Mouse (Mus musculus) CH12.LX (cell line): ENCODE measurements around the gene Ncln. TPM values are rescaled to one million over a fixed set of nuclear protein-coding genes. Genes with fewer than 3 reads are reported as not detected.

Experiments
- DNase-seq: peaks from one replicate; pipeline ENCODE4 v3.0.0-alpha.2; 2013; ENCODE audit errors: extremely low read depth
- H3K27ac ChIP-seq: 2 replicates; pipeline ENCODE4 v1.5.1; 2012; ENCODE audit warnings: low read depth, mild to moderate bottlenecking, control low read depth, moderate library complexity; ENCODE audit not compliant: insufficient read depth
- H3K27me3 ChIP-seq: replicated peaks from 2 replicates; pipeline ENCODE3; 2012; ENCODE audit warnings: inconsistent platforms
- H3K36me3 ChIP-seq, 2 experiments: replicated peaks in 1 of 2; 2 replicates each; pipeline versions ENCODE3 to v1.6.1; 2012; ENCODE audit warnings: inconsistent platforms in 1 of 2, low read length in 1 of 2, mild to moderate bottlenecking in 1 of 2, mixed read lengths in 1 of 2, moderate library complexity in 1 of 2; ENCODE audit not compliant: control insufficient read depth in 1 of 2, insufficient read depth in 1 of 2
- H3K4me1 ChIP-seq, 2 experiments: 2 replicates each; pipeline ENCODE4 v1.6.1; 2012; ENCODE audit warnings: inconsistent platforms in 1 of 2, moderate library complexity in 1 of 2; ENCODE audit not compliant: insufficient read depth in 2 of 2, control insufficient read depth in 1 of 2
- H3K4me2 ChIP-seq: 2 replicates; pipeline ENCODE4 v1.6.1; 2012; ENCODE audit warnings: low read depth, mild to moderate bottlenecking, control low read depth; ENCODE audit not compliant: poor library complexity, insufficient read depth, severe bottlenecking
- H3K4me3 ChIP-seq, 3 experiments: fragments of 150-350 bp in 1 of 3; sonication (generic) in 1 of 3; replicated peaks in 1 of 3; 2 replicates each; pipeline versions ENCODE3 to v1.5.1; 2011 to 2012; ENCODE audit warnings: low read depth in 2 of 3, low read length in 2 of 3, mild to moderate bottlenecking in 2 of 3, moderate library complexity in 2 of 3, control low read depth in 1 of 3, improper control_type of control experiment in 1 of 3, inconsistent platforms in 1 of 3, mixed read lengths in 1 of 3; ENCODE audit not compliant: poor library complexity in 1 of 3
- H3K79me2 ChIP-seq: replicated peaks from 2 replicates; pipeline ENCODE4 v1.6.1; 2012; ENCODE audit warnings: mild to moderate bottlenecking, moderate library complexity; ENCODE audit not compliant: control insufficient read depth, poor library complexity, insufficient read depth, severe bottlenecking; ENCODE audit errors: extremely low read depth
- H3K9ac ChIP-seq: 2 replicates; pipeline ENCODE4 v1.6.1; 2012; ENCODE audit warnings: low read depth, mild to moderate bottlenecking, control low read depth, moderate library complexity; ENCODE audit not compliant: insufficient read depth
- H3K9me3 ChIP-seq: replicated peaks from 2 replicates; pipeline ENCODE3; 2012; ENCODE audit warnings: low read length, inconsistent platforms, mixed read lengths
- CHD1 ChIP-seq: IDR thresholded peaks from 2 replicates; pipeline ENCODE4 v1.6.1; 2012; ENCODE audit warnings: low read depth, low read length, improper control_type of control experiment, inconsistent platforms
- EP300 ChIP-seq: IDR thresholded peaks from 2 replicates; pipeline ENCODE4 v1.6.1; 2011; ENCODE audit warnings: low read length, improper control_type of control experiment
- ETS1 ChIP-seq: conservative IDR thresholded peaks from 2 replicates; pipeline ENCODE4 v1.6.1; 2012; ENCODE audit warnings: low read depth, mild to moderate bottlenecking, inconsistent platforms, low read length, improper control_type of control experiment, moderate library complexity
- GABPA ChIP-seq: IDR thresholded peaks from 2 replicates; pipeline ENCODE4 v1.6.1; 2012; ENCODE audit warnings: low read depth, low read length, improper control_type of control experiment, inconsistent platforms; ENCODE audit not compliant: insufficient replicate concordance
- HCFC1 ChIP-seq: IDR thresholded peaks from 2 replicates; pipeline ENCODE4 v1.6.1; 2012; ENCODE audit warnings: low read depth, mild to moderate bottlenecking, inconsistent platforms, low read length, improper control_type of control experiment
- IRF4 ChIP-seq: IDR thresholded peaks from 2 replicates; pipeline ENCODE4 v1.6.1; 2014; ENCODE audit warnings: low read depth, mild to moderate bottlenecking, inconsistent platforms, low read length, improper control_type of control experiment
- JUN ChIP-seq: IDR thresholded peaks from 2 replicates; pipeline ENCODE4 v1.6.1; 2011; ENCODE audit warnings: low read depth, mild to moderate bottlenecking, low read length, improper control_type of control experiment, moderate library complexity; ENCODE audit not compliant: insufficient read depth
- KAT2A ChIP-seq: IDR thresholded peaks from 2 replicates; pipeline ENCODE4 v1.6.1; 2012; ENCODE audit warnings: low read length, improper control_type of control experiment, inconsistent platforms; ENCODE audit not compliant: insufficient replicate concordance
- MAX ChIP-seq: IDR thresholded peaks from 2 replicates; pipeline ENCODE4 v1.6.1; 2011; ENCODE audit warnings: low read length, improper control_type of control experiment
- MEF2A ChIP-seq: IDR thresholded peaks from 2 replicates; pipeline ENCODE4 v1.6.1; 2014; ENCODE audit warnings: low read depth, mild to moderate bottlenecking, inconsistent platforms, low read length, improper control_type of control experiment, borderline replicate concordance
- MYC ChIP-seq: IDR thresholded peaks from 2 replicates; pipeline ENCODE4 v1.6.1; 2011; ENCODE audit warnings: low read depth, mild to moderate bottlenecking, improper control_type of control experiment, low read length
- NELFE ChIP-seq: IDR thresholded peaks from 2 replicates; pipeline ENCODE4 v1.6.1; 2011; ENCODE audit warnings: low read depth, low read length, improper control_type of control experiment
- PAX5 ChIP-seq: IDR thresholded peaks from 2 replicates; pipeline ENCODE4 v1.6.1; 2012; ENCODE audit warnings: low read length, inconsistent platforms, mixed read lengths
- RAD21 ChIP-seq: IDR thresholded peaks from 2 replicates; pipeline ENCODE4 v1.6.1; 2011; ENCODE audit warnings: low read depth, mild to moderate bottlenecking, low read length, improper control_type of control experiment, moderate library complexity
- SMC3 ChIP-seq: IDR thresholded peaks from 2 replicates; pipeline ENCODE4 v1.6.1; 2011; ENCODE audit warnings: low read depth, low read length, improper control_type of control experiment
- TBP ChIP-seq: conservative IDR thresholded peaks from 2 replicates; pipeline ENCODE4 v1.6.1; 2011; ENCODE audit warnings: low read depth, low read length, improper control_type of control experiment
- ZKSCAN1 ChIP-seq: IDR thresholded peaks from 2 replicates; pipeline ENCODE4 v1.6.1; 2012; ENCODE audit warnings: low read depth, inconsistent platforms, low read length, improper control_type of control experiment, borderline replicate concordance
- dilution Hi-C: fragments of 300-500 bp; cut with MboI; formaldehyde crosslinking; loops from 2 replicates; pipeline ENCODE4 v1.14.3; 2020; ENCODE audit warnings: low sequenced_read_pairs; ENCODE audit not compliant: extremely low pct_unique_long_range_greater_than_20kb, extremely low pct_ligation_motif_present
- in situ Hi-C: fragments of 300-500 bp; cut with MboI; formaldehyde crosslinking; loops from 3 replicates; pipeline ENCODE4 v1.14.3; 2019; ENCODE audit warnings: low sequenced_read_pairs, low pct_ligation_motif_present, low pct_unique_long_range_greater_than_20kb, mixed read lengths
- polyA plus RNA-seq: library from polyadenylated mRNA; unstranded; fragments of >175 nt; gene quantifications from 2 replicates; pipeline ENCODE4 v1.2.1, GENCODE M21; 2012; ENCODE audit warnings: low read depth; ENCODE audit not compliant: insufficient read length
- total RNA-seq, 2 experiments: library from RNA; depleted of rRNA; stranded (reverse); fragments of 300-350 nt in 1 of 2; fragments of >200 nt in 1 of 2; gene quantifications; 2 replicates each; pipeline ENCODE4 v1.2.3; 2012 to 2014

Ncln gene
- total and polyA plus RNA-seq, 3 experiments = 41.5 to 99.5 (median 89.5) TPM

DNA sequence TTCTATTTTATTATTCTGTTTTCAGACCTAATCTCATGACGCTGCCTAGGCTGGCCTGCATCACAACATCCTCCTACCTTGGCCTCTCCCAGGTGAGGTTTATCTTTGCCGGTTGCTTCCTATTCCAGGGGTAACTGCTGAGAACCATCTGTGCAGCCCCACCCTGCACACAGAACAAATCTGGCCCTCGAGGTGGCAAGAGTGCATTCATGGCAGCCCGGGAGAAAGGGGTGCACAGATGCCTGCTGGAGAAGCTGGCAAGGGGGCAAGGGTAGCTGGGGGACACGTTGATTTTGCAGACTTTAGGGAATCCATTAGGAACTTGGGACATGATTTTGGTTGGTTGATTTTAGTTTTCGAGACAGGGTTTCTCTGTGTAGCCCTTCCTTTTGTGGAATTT, 37.9 kb downstream of the Ncln start:
- TF ChIP-seq MYC (no peak), MAX (no peak), MEF2A (no peak), RAD21 (no peak), NELFE (no peak), ETS1 (no peak), JUN (no peak)

DNA sequence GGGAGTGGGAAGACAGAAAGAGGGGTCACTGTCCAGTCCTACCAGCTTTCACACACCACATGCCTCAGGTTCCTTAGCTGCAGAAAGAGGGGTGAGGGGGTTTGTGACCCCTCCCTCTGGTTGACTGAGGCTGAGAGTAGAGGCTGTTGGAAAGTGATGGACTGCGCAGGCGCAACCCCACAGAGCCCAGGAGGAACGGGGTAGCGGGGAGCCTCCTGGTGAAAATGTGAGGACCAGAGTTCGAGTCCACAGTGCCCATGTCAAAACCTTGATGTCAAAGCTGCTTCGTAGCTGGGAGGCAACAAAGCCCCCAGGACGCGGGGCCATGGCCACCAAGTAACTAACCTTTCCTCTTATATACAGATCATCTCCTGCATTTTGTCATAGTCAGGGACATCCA, 38.6 kb downstream of the Ncln start:
- no peak overlapping the region for H3K27ac ChIP-seq
- dilution Hi-C loops = no loop called here
- H3K9ac ChIP-seq = no peak overlapping the region
- H3K9me3 ChIP-seq = no peaks in the 10 kb centered on the region
- H3K4me3 ChIP-seq = no peak overlapping the region
- H3K27me3 ChIP-seq = peaks cover 91% of the 10 kb centered on the region
- DNase-seq = no peak
- TF ChIP-seq TBP = no peak
- TF ChIP-seq EP300 = no peak
- no peak for TF ChIP-seq IRF4
- no peak for TF ChIP-seq GABPA
- TF ChIP-seq JUN = no peak
- no peak for TF ChIP-seq CHD1
- no peak for TF ChIP-seq ZKSCAN1
- TF ChIP-seq KAT2A = no peak
- no peak for TF ChIP-seq MYC
- TF ChIP-seq HCFC1 = no peak
- no peak for TF ChIP-seq NELFE
- TF ChIP-seq PAX5 = no peak
- no peak for TF ChIP-seq SMC3
- H3K79me2 ChIP-seq = no peaks in the 10 kb centered on the region
- no peak overlapping the region for H3K4me2 ChIP-seq
- peaks cover 4 to 5% of the 10 kb centered on the region in 2 experiments; a peak in 2 of 4 replicates for H3K4me1 ChIP-seq
- in situ Hi-C loops = no loop called here
- no peaks in the 10 kb centered on the region for H3K36me3 ChIP-seq

More for the DNA sequence above, 37.9 kb downstream of the Ncln start:
- H3K9ac ChIP-seq = no peak overlapping the region
- no peak overlapping the region for H3K4me2 ChIP-seq
- no peaks in the 10 kb centered on the region for H3K36me3 ChIP-seq
- DNase-seq = no peak
- H3K4me1 ChIP-seq = peaks cover 4 to 5% of the 10 kb centered on the region in 2 experiments; a peak in 2 of 4 replicates
- dilution Hi-C loops = no loop called here
- in situ Hi-C loops = no loop called here
- no peak overlapping the region for H3K27ac ChIP-seq
- no peaks in the 10 kb centered on the region for H3K9me3 ChIP-seq
- no peak overlapping the region for H3K4me3 ChIP-seq
- H3K79me2 ChIP-seq = no peaks in the 10 kb centered on the region
- peaks cover 91% of the 10 kb centered on the region for H3K27me3 ChIP-seq
